Comparison of ENCODE assay signal across 8 mouse cellular contexts in genomic region chr1:93635580-93636192, GRCm38 (mm10). TPM values are rescaled to one million over a fixed set of nuclear protein-coding genes. Genes with fewer than 3 reads are reported as not detected.
DNase-seq lines count a peak whose midpoint lies in the region; ATAC-seq and TF ChIP-seq lines count a peak whose summit lies in the region.

No protein-coding gene starts in this region.

- WGBS in cerebellum, adult 2 months: under 1% methylated on average over 44 of the region's 44 CpGs
- 2% methylated on average over 44 of the region's 44 CpGs for WGBS in forebrain, postnatal 0 days
- 1% methylated on average over 44 of the region's 44 CpGs for WGBS in lung, embryonic 15.5 days

- peak overlapping the region; percentile 91 for H3K4me3 ChIP-seq in cerebellum, adult 2 months (replicated peaks; ENCODE audit: insufficient read depth, low read depth, low read length)
- peak overlapping the region; percentile 83 for H3K4me3 ChIP-seq in forebrain, postnatal 0 days (ENCODE audit: low read depth, low read length)
- H3K4me3 ChIP-seq in lung, embryonic 15.5 days: peak overlapping the region; percentile 70

- H3K27me3 ChIP-seq in cerebellum, adult 2 months (ENCODE audit: control insufficient read depth, insufficient read depth, low read length): no peaks in the 10 kb centered on the region
- no peaks in the 10 kb centered on the region for H3K27me3 ChIP-seq in forebrain, postnatal 0 days (ENCODE audit: insufficient read depth, low read length)
- no peaks in the 10 kb centered on the region for H3K27me3 ChIP-seq in lung, embryonic 15.5 days

- peak overlapping the region; percentile 88 for H3K9ac ChIP-seq in forebrain, postnatal 0 days
- H3K9ac ChIP-seq in lung, embryonic 15.5 days: peak overlapping the region; percentile 74

- H3K36me3 ChIP-seq in forebrain, postnatal 0 days (ENCODE audit: insufficient read depth): 0 out of 2 replicates have a peak, but pooled peaks cover 2% of the 10 kb centered on the region
- peaks cover 8% of the 10 kb centered on the region; the same call in 1 of the 2 replicates for H3K36me3 ChIP-seq in lung, embryonic 15.5 days

- peak; percentile 99 for ATAC-seq in forebrain, postnatal 0 days
- peak; percentile 98 for ATAC-seq in lung, embryonic 15.5 days (ENCODE audit: borderline replicate concordance, extremely low read depth, low FRiP score, low TSS enrichment)

- peak overlapping the region; percentile 84 for H3K4me2 ChIP-seq in forebrain, postnatal 0 days (ENCODE audit: low read depth)
- H3K4me2 ChIP-seq in lung, embryonic 15.5 days: peak overlapping the region; percentile 74

- TF ChIP-seq POLR2A in cerebellum, adult 2 months (IDR thresholded peaks at IDR 0.05; ENCODE audit: borderline replicate concordance, insufficient read depth, low read length): peak; percentile 60

- DNase-seq in MEL-GATA-1-ER (ENCODE audit: extremely low read depth, low read depth): peak; percentile 100
- peak; percentile 98 to 100 for DNase-seq in cerebellum, adult 2 months
- peak; percentile 99 for DNase-seq in forebrain, postnatal 0 days
- DNase-seq in heart, postnatal 4 days: peak; percentile 98
- peak; percentile 99 to 100 for DNase-seq in layer of hippocampus, adult 8-10 months (ENCODE audit: low spot score in 2 of 2)
- peak; percentile 99 for DNase-seq in ovary, adult 18-20 months (ENCODE audit: low spot score)
- DNase-seq in thymus, postnatal 0 days (ENCODE audit: low spot score): peak; percentile 98

- peaks cover 6% of the 10 kb centered on the region; the same call in 1 of the 2 replicates for H3K4me1 ChIP-seq in cerebellum, adult 2 months (ENCODE audit: control insufficient read depth, insufficient read depth, low read length)
- peaks cover 19% of the 10 kb centered on the region for H3K4me1 ChIP-seq in forebrain, postnatal 0 days (ENCODE audit: insufficient read depth)
- H3K4me1 ChIP-seq in lung, embryonic 15.5 days: peaks cover 20% of the 10 kb centered on the region

- H3K27ac ChIP-seq in cerebellum, adult 2 months (ENCODE audit: insufficient read depth, low read length): peak overlapping the region; percentile 93
- peak overlapping the region; percentile 91 for H3K27ac ChIP-seq in forebrain, postnatal 0 days (ENCODE audit: low read depth, low read length)
- H3K27ac ChIP-seq in lung, embryonic 15.5 days: peak overlapping the region; percentile 81

- TF ChIP-seq CTCF in cerebellum, adult 2 months (IDR thresholded peaks at IDR 0.05; ENCODE audit: borderline replicate concordance, insufficient read depth, low read depth, low read length): no peak
- peak; percentile 13; the same call in 1 of the 2 replicates for TF ChIP-seq CTCF in forebrain, postnatal 0 days (IDR thresholded peaks at IDR 0.05; ENCODE audit: low read depth)

- H3K9me3 ChIP-seq in forebrain, postnatal 0 days (ENCODE audit: low read length): no peaks in the 10 kb centered on the region
- H3K9me3 ChIP-seq in lung, embryonic 15.5 days: no peaks in the 10 kb centered on the region

RNA-seq across cellular contexts. Expression of gene Stk25, which starts 22.8 kb away (rescaled TPM):
- 291 and 305 TPM in 2 replicates for polyA plus RNA-seq in cerebellum, adult 2 months (2012; rRNA removed)
- 278 and 312 TPM in 2 replicates for total RNA-seq in forebrain, postnatal 0 days (2014; rRNA removed)
- polyA plus RNA-seq in forebrain, postnatal 0 days (2015; fragmentation: Nextera tagmentation; extraction: Ambion mirVana): 371 and 381 TPM in 2 replicates
- total RNA-seq in heart, postnatal 4 days (2021): 100 to 1,000 TPM; 120 to 133 TPM
- total RNA-seq in layer of hippocampus, adult 8-10 months (2022): 100 to 1,000 TPM; 378 to 407 (median 393) TPM
- polyA plus RNA-seq in lung, embryonic 15.5 days (2015; fragmentation: Nextera tagmentation; extraction: Ambion mirVana): 173 and 177 TPM in 2 replicates
- polyA plus RNA-seq in thymus, postnatal 0 days (2015; fragmentation: Nextera tagmentation; extraction: Ambion mirVana): 79.1 and 82.9 TPM in 2 replicates

RNA-seq across cellular contexts. Expression of gene Bok, which starts 49.8 kb away (rescaled TPM):
- 20.6 and 21.2 TPM in 2 replicates for polyA plus RNA-seq in cerebellum, adult 2 months (2012; rRNA removed)
- 94.6 and 119 TPM in 2 replicates for total RNA-seq in forebrain, postnatal 0 days (2014; rRNA removed)
- 113 and 150 TPM in 2 replicates for polyA plus RNA-seq in forebrain, postnatal 0 days (2015; fragmentation: Nextera tagmentation; extraction: Ambion mirVana)
- 10 to 100 TPM; 16.6 to 16.9 TPM for total RNA-seq in heart, postnatal 4 days (2021)
- total RNA-seq in layer of hippocampus, adult 8-10 months (2022): 10 to 100 TPM; 52.3 to 55.7 (median 52.8) TPM
- polyA plus RNA-seq in lung, embryonic 15.5 days (2015; fragmentation: Nextera tagmentation; extraction: Ambion mirVana): 87.3 and 89.9 TPM in 2 replicates
- 32.3 and 39.8 TPM in 2 replicates for polyA plus RNA-seq in thymus, postnatal 0 days (2015; fragmentation: Nextera tagmentation; extraction: Ambion mirVana)

Comparison
In these comparisons a context has a peak if more than half of its experiments do, and no peak if none do; other contexts are left out.
1. Peak in every context shown above with its lines: DNase-seq, ATAC-seq, H3K4me3 ChIP-seq and H3K27ac ChIP-seq.